In the genomic region with DNA sequence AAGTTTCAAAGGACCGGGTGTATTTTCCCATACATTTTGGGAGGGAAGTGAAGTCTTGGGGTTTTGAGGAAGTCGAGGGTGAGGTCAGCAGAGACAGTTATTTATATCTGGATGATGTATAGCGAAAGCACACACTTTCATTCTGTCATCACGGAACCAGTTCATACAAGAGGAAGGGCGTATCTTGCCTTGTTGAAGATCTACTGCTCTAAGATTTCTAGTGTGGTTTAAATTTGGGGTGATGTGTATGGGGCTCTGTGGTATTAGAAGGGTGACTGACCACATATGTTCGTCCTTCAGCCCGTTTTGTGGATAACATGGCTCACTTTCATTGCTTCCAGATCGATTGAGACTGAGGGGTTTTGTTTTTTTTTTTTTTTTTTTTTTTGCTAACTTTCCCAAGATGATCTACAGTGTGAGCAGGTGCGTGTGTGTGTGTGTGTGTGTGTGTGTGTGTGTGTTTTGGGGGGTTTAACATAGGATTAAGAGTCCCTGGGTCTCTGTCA, we compare ENCODE assay signal across 8 mouse cellular contexts.
A peak's percentile ranks its signal among the peaks of the same experiment; 100 is the strongest.
DNase-seq lines count a peak whose midpoint lies in the region; ATAC-seq lines count a peak whose summit lies in the region.

No protein-coding gene starts in this region.

- no peak for ATAC-seq in kidney, embryonic 16.5 days (ENCODE audit: low FRiP score, low TSS enrichment)
- no peak; the same call in 1 of the 2 replicates for ATAC-seq in embryonic facial prominence, embryonic 14.5 days (ENCODE audit: low read depth)
- no peak for ATAC-seq in limb, embryonic 13.5 days (ENCODE audit: low FRiP score, low read depth)
- ATAC-seq in neural tube, embryonic 13.5 days (ENCODE audit: low read depth), result no peak

- H3K9me3 ChIP-seq in kidney, embryonic 16.5 days (ENCODE audit: low read length), result peaks cover 5% of the 10 kb centered on the region; the same call in 1 of the 2 replicates
- no peaks in the 10 kb centered on the region for H3K9me3 ChIP-seq in embryonic facial prominence, embryonic 14.5 days (ENCODE audit: control insufficient read depth, low read length)
- H3K9me3 ChIP-seq in limb, embryonic 13.5 days, result no peaks in the 10 kb centered on the region
- no peaks in the 10 kb centered on the region for H3K9me3 ChIP-seq in neural tube, embryonic 13.5 days

- no peaks in the 10 kb centered on the region for H3K27me3 ChIP-seq in kidney, embryonic 16.5 days (ENCODE audit: insufficient read depth, low read length)
- no peaks in the 10 kb centered on the region for H3K27me3 ChIP-seq in embryonic facial prominence, embryonic 14.5 days (replicated peaks; ENCODE audit: control insufficient read depth, insufficient read depth, low read length)
- H3K27me3 ChIP-seq in limb, embryonic 13.5 days, result no peaks in the 10 kb centered on the region
- H3K27me3 ChIP-seq in neural tube, embryonic 13.5 days, result no peaks in the 10 kb centered on the region

- H3K9ac ChIP-seq in kidney, embryonic 16.5 days (replicated peaks; ENCODE audit: low read length), result peak overlapping the region; percentile 58
- no peak overlapping the region; the same call in 1 of the 2 replicates for H3K9ac ChIP-seq in embryonic facial prominence, embryonic 14.5 days (ENCODE audit: low read depth, low read length)
- H3K9ac ChIP-seq in limb, embryonic 13.5 days, result no peak overlapping the region; the same call in 1 of the 2 replicates
- H3K9ac ChIP-seq in neural tube, embryonic 13.5 days, result no peak overlapping the region; the same call in 1 of the 2 replicates

- peak overlapping the region; percentile 58 for H3K4me2 ChIP-seq in kidney, embryonic 16.5 days (replicated peaks; ENCODE audit: low read depth, low read length)
- H3K4me2 ChIP-seq in embryonic facial prominence, embryonic 14.5 days (ENCODE audit: low read depth, low read length), result peak overlapping the region; percentile 49
- peak overlapping the region; percentile 53 for H3K4me2 ChIP-seq in limb, embryonic 13.5 days (replicated peaks)
- peak overlapping the region; percentile 51; the same call in 1 of the 2 replicates for H3K4me2 ChIP-seq in neural tube, embryonic 13.5 days

- H3K27ac ChIP-seq in kidney, embryonic 16.5 days (ENCODE audit: low read length), result peak overlapping the region; percentile 88
- peak overlapping the region; percentile 84 for H3K27ac ChIP-seq in embryonic facial prominence, embryonic 14.5 days (replicated peaks; ENCODE audit: low read depth, low read length)
- peak overlapping the region; percentile 76 for H3K27ac ChIP-seq in limb, embryonic 13.5 days
- H3K27ac ChIP-seq in neural tube, embryonic 13.5 days (replicated peaks), result peak overlapping the region; percentile 84

- 49% methylated on average over 9 of the region's 9 CpGs for WGBS in kidney, embryonic 16.5 days
- WGBS in embryonic facial prominence, embryonic 14.5 days, result 44% methylated on average over 9 of the region's 9 CpGs
- 59% methylated on average over 9 of the region's 9 CpGs for WGBS in limb, embryonic 13.5 days
- WGBS in neural tube, embryonic 13.5 days, result 76% methylated on average over 9 of the region's 9 CpGs

- no peak overlapping the region for H3K4me3 ChIP-seq in kidney, embryonic 16.5 days (ENCODE audit: low read length)
- H3K4me3 ChIP-seq in embryonic facial prominence, embryonic 14.5 days (ENCODE audit: low read depth, low read length), result peak overlapping the region; percentile 16
- peak overlapping the region; percentile 5; the same call in 1 of the 2 replicates for H3K4me3 ChIP-seq in limb, embryonic 13.5 days
- H3K4me3 ChIP-seq in neural tube, embryonic 13.5 days, result no peak overlapping the region

- no peak for DNase-seq in kidney, postnatal 36 days
- peak; percentile 55 for DNase-seq in embryonic facial prominence, embryonic 14.5 days (ENCODE audit: low spot score)
- DNase-seq in left cerebral cortex, adult 18-20 months (ENCODE audit: low spot score in 2 of 2), result no peak
- no peak for DNase-seq in adrenal gland, adult (ENCODE audit: inconsistent age in 2 of 2, low spot score in 1 of 2)
- no peak for DNase-seq in layer of hippocampus, postnatal 25 days (ENCODE audit: extremely low spot score in 1 of 2, low spot score in 1 of 2)

- H3K36me3 ChIP-seq in kidney, embryonic 16.5 days (ENCODE audit: insufficient read depth, low read length), result no peaks in the 10 kb centered on the region
- no peaks in the 10 kb centered on the region for H3K36me3 ChIP-seq in embryonic facial prominence, embryonic 14.5 days (ENCODE audit: control insufficient read depth, insufficient read depth, low read length)
- no peaks in the 10 kb centered on the region for H3K36me3 ChIP-seq in limb, embryonic 13.5 days
- H3K36me3 ChIP-seq in neural tube, embryonic 13.5 days, result no peaks in the 10 kb centered on the region

- peaks cover 41% of the 10 kb centered on the region for H3K4me1 ChIP-seq in kidney, embryonic 16.5 days (ENCODE audit: insufficient read depth, low read length)
- H3K4me1 ChIP-seq in embryonic facial prominence, embryonic 14.5 days (ENCODE audit: control insufficient read depth, insufficient read depth, low read length), result peaks cover 28% of the 10 kb centered on the region
- peaks cover 48% of the 10 kb centered on the region for H3K4me1 ChIP-seq in limb, embryonic 13.5 days
- H3K4me1 ChIP-seq in neural tube, embryonic 13.5 days (replicated peaks), result peaks cover 17% of the 10 kb centered on the region

Comparison
In these comparisons a context has a peak if more than half of its experiments do, and no peak if none do; other contexts are left out.
1. H3K4me3 ChIP-seq: peak in embryonic facial prominence, embryonic 14.5 days (single experiment) and limb, embryonic 13.5 days (single experiment); none in kidney, embryonic 16.5 days (single experiment) and neural tube, embryonic 13.5 days (single experiment).
2. Peak in every context shown above with its lines, with median percentiles within 50 percentile points of each other: H3K27ac ChIP-seq and H3K4me2 ChIP-seq.